Mouse (Mus musculus) MEL (cell line): ENCODE measurements at regions not wholly inside any gene's neighbourhood (a gene's known extent, or its start where the extent isn't known, plus 50 kb on each side); places are given as distances from the start of the nearest gene placed in this dataset.

Experiments used
- DNase-seq: peaks from one replicate; pipeline ENCODE4 v3.0.0; 2011; ENCODE audit warnings: low read depth, low spot score
- H3K27ac ChIP-seq: 2 replicates; pipeline ENCODE4 v1.5.1; 2012; ENCODE audit warnings: low read depth, mild to moderate bottlenecking, control low read depth, low read length, moderate library complexity; ENCODE audit not compliant: control insufficient read depth
- H3K27me3 ChIP-seq, 2 experiments: fragments of 150-350 bp in 1 of 2; sonication (generic) in 1 of 2; 2 replicates each; pipeline ENCODE4 v1.6.1; 2012; ENCODE audit warnings: low read length in 2 of 2, mild to moderate bottlenecking in 2 of 2, improper control_type of control experiment in 1 of 2, moderate library complexity in 1 of 2; ENCODE audit not compliant: insufficient read depth in 2 of 2, control insufficient read depth in 1 of 2
- H3K36me3 ChIP-seq, 2 experiments: 2 replicates each; pipeline ENCODE4 v1.6.1; 2012 to 2014; ENCODE audit warnings: low read length in 2 of 2, improper control_type of control experiment in 1 of 2, inconsistent platforms in 1 of 2, mild to moderate bottlenecking in 1 of 2; ENCODE audit not compliant: insufficient read depth in 2 of 2, control insufficient read depth in 1 of 2
- H3K4me1 ChIP-seq, 2 experiments: fragments of 150-350 bp in 1 of 2; sonication (generic) in 1 of 2; 2 replicates each; pipeline ENCODE4 v1.6.1; 2012; ENCODE audit warnings: low read length in 2 of 2, improper control_type of control experiment in 1 of 2, mild to moderate bottlenecking in 1 of 2; ENCODE audit not compliant: insufficient read depth in 2 of 2, control insufficient read depth in 1 of 2
- H3K4me3 ChIP-seq, 2 experiments: fragments of 150-350 bp in 1 of 2; sonication (generic) in 1 of 2; 2 replicates each; pipeline ENCODE4 v1.5.1; 2012; ENCODE audit warnings: low read depth in 2 of 2, low read length in 2 of 2, mild to moderate bottlenecking in 2 of 2, moderate library complexity in 2 of 2, control low read depth in 1 of 2, improper control_type of control experiment in 1 of 2; ENCODE audit not compliant: control insufficient read depth in 1 of 2, insufficient read depth in 1 of 2
- H3K79me2 ChIP-seq: 2 replicates; pipeline ENCODE4 v1.6.1; 2012; ENCODE audit warnings: mild to moderate bottlenecking, low read length, moderate library complexity; ENCODE audit not compliant: control insufficient read depth, poor library complexity, insufficient read depth
- H3K9ac ChIP-seq: 2 replicates; pipeline ENCODE4 v1.6.1; 2012; ENCODE audit warnings: low read depth, mild to moderate bottlenecking, control low read depth, low read length, moderate library complexity; ENCODE audit not compliant: control insufficient read depth, poor library complexity, severe bottlenecking
- H3K9me3 ChIP-seq: fragments of 150-350 bp; sonication (generic); replicated peaks from 2 replicates; pipeline ENCODE4 v1.6.1; 2012; ENCODE audit warnings: mild to moderate bottlenecking, low read length, improper control_type of control experiment, moderate library complexity; ENCODE audit not compliant: insufficient read depth
- BHLHE40 ChIP-seq: IDR thresholded peaks from 2 replicates; pipeline ENCODE4 v1.6.1; 2012; ENCODE audit warnings: low read depth, mild to moderate bottlenecking, inconsistent platforms, low read length, improper control_type of control experiment, borderline replicate concordance
- CHD2 ChIP-seq: IDR thresholded peaks from 2 replicates; pipeline ENCODE4 v1.6.1; 2011; ENCODE audit warnings: low read length, improper control_type of control experiment
- ELF1 ChIP-seq: IDR thresholded peaks from 2 replicates; pipeline ENCODE4 v1.6.1; 2014; ENCODE audit warnings: low read depth, mild to moderate bottlenecking, inconsistent platforms, low read length, improper control_type of control experiment, moderate library complexity
- EP300 ChIP-seq, 2 experiments: IDR thresholded peaks; 2 replicates each; pipeline ENCODE4 v1.6.1; 2011; ENCODE audit warnings: improper control_type of control experiment in 2 of 2, low read length in 2 of 2, low read depth in 1 of 2, mild to moderate bottlenecking in 1 of 2
- ETS1 ChIP-seq: IDR thresholded peaks from 2 replicates; pipeline ENCODE4 v1.6.1; 2012; ENCODE audit warnings: low read depth, mild to moderate bottlenecking, inconsistent platforms, low read length, improper control_type of control experiment, moderate library complexity
- GABPA ChIP-seq: IDR thresholded peaks from 2 replicates; pipeline ENCODE4 v1.6.1; 2012; ENCODE audit warnings: low read depth, mild to moderate bottlenecking, inconsistent platforms, low read length, improper control_type of control experiment, moderate library complexity
- GATA1 ChIP-seq: IDR thresholded peaks from 2 replicates; pipeline ENCODE4 v1.6.1; 2011; ENCODE audit warnings: low read depth, low read length, improper control_type of control experiment
- HCFC1 ChIP-seq: IDR thresholded peaks from 2 replicates; pipeline ENCODE4 v1.6.1; 2012; ENCODE audit warnings: low read depth, mild to moderate bottlenecking, inconsistent platforms, low read length, improper control_type of control experiment, moderate library complexity
- KAT2A ChIP-seq: conservative IDR thresholded peaks from 2 replicates; pipeline ENCODE4 v1.6.1; 2012; ENCODE audit warnings: low read depth, low read length, improper control_type of control experiment, inconsistent platforms
- MAFK ChIP-seq: IDR thresholded peaks from 2 replicates; pipeline ENCODE4 v1.6.1; 2011; ENCODE audit warnings: low read depth, mild to moderate bottlenecking, low read length, improper control_type of control experiment, borderline replicate concordance
- MAX ChIP-seq: IDR thresholded peaks from 2 replicates; pipeline ENCODE4 v1.6.1; 2011; ENCODE audit warnings: low read length, improper control_type of control experiment
- MAZ ChIP-seq: IDR thresholded peaks from 2 replicates; pipeline ENCODE4 v1.6.1; 2012; ENCODE audit warnings: low read depth, mild to moderate bottlenecking, inconsistent platforms, low read length, improper control_type of control experiment
- MXI1 ChIP-seq: IDR thresholded peaks from 2 replicates; pipeline ENCODE4 v1.6.1; 2011; ENCODE audit warnings: mild to moderate bottlenecking, low read depth, low read length, improper control_type of control experiment
- MYB ChIP-seq: IDR thresholded peaks from 2 replicates; pipeline ENCODE4 v1.6.1; 2011; ENCODE audit warnings: mild to moderate bottlenecking, low read depth, low read length, improper control_type of control experiment
- MYC ChIP-seq: IDR thresholded peaks from 2 replicates; pipeline ENCODE4 v1.6.1; 2011; ENCODE audit warnings: low read depth, mild to moderate bottlenecking, low read length, improper control_type of control experiment, moderate library complexity
- POLR2A ChIP-seq, 2 experiments: IDR thresholded peaks; 2 replicates each; pipeline ENCODE4 v1.6.1; 2011 to 2012; ENCODE audit warnings: low read length in 2 of 2, mild to moderate bottlenecking in 2 of 2, control low read depth in 1 of 2, improper control_type of control experiment in 1 of 2, low read depth in 1 of 2, moderate library complexity in 1 of 2; ENCODE audit not compliant: control insufficient read depth in 1 of 2, insufficient read depth in 1 of 2, poor library complexity in 1 of 2
- POLR2AphosphoS2 ChIP-seq: IDR thresholded peaks from 2 replicates; pipeline ENCODE4 v1.6.1; 2011; ENCODE audit warnings: low read length, improper control_type of control experiment
- POLR2AphosphoS5 ChIP-seq: IDR thresholded peaks from 2 replicates; pipeline ENCODE4 v1.6.1; 2012; ENCODE audit warnings: low read depth, borderline replicate concordance, mild to moderate bottlenecking, inconsistent platforms, low read length, moderate library complexity, mixed read lengths
- RCOR1 ChIP-seq: IDR thresholded peaks from 2 replicates; pipeline ENCODE4 v1.6.1; 2012; ENCODE audit warnings: low read depth, mild to moderate bottlenecking, inconsistent platforms, low read length, improper control_type of control experiment
- SIN3A ChIP-seq: IDR thresholded peaks from 2 replicates; pipeline ENCODE4 v1.6.1; 2012; ENCODE audit warnings: low read length, improper control_type of control experiment, inconsistent platforms
- TAL1 ChIP-seq: IDR thresholded peaks from 2 replicates; pipeline ENCODE4 v1.6.1; 2012; ENCODE audit warnings: mild to moderate bottlenecking, inconsistent platforms, low read length, moderate library complexity, mixed read lengths
- TBP ChIP-seq: IDR thresholded peaks from 2 replicates; pipeline ENCODE4 v1.8.0; 2011; ENCODE audit warnings: low read depth, low read length, improper control_type of control experiment
- TCF12 ChIP-seq: IDR thresholded peaks from 2 replicates; pipeline ENCODE4 v1.6.1; 2014; ENCODE audit warnings: low read depth, mild to moderate bottlenecking, inconsistent platforms, low read length, improper control_type of control experiment, moderate library complexity
- UBTF ChIP-seq: IDR thresholded peaks from 2 replicates; pipeline ENCODE4 v1.6.1; 2012; ENCODE audit warnings: low read depth, mild to moderate bottlenecking, inconsistent platforms, low read length, improper control_type of control experiment, moderate library complexity, borderline replicate concordance; ENCODE audit not compliant: insufficient read depth
- USF1 ChIP-seq: IDR thresholded peaks from 2 replicates; pipeline ENCODE4 v1.6.1; 2014; ENCODE audit warnings: low read depth, mild to moderate bottlenecking, inconsistent platforms, low read length, improper control_type of control experiment, moderate library complexity
- ZC3H11A ChIP-seq: IDR thresholded peaks from 2 replicates; pipeline ENCODE4 v1.6.1; 2012; ENCODE audit warnings: low read depth, mild to moderate bottlenecking, inconsistent platforms, low read length, improper control_type of control experiment
- ZKSCAN1 ChIP-seq: IDR thresholded peaks from 2 replicates; pipeline ENCODE4 v1.6.1; 2012; ENCODE audit warnings: low read depth, mild to moderate bottlenecking, inconsistent platforms, low read length, improper control_type of control experiment, moderate library complexity
- ZMIZ1 ChIP-seq: IDR thresholded peaks from 2 replicates; pipeline ENCODE4 v1.6.1; 2012; ENCODE audit warnings: low read depth, mild to moderate bottlenecking, inconsistent platforms, low read length, improper control_type of control experiment, moderate library complexity

DNA sequence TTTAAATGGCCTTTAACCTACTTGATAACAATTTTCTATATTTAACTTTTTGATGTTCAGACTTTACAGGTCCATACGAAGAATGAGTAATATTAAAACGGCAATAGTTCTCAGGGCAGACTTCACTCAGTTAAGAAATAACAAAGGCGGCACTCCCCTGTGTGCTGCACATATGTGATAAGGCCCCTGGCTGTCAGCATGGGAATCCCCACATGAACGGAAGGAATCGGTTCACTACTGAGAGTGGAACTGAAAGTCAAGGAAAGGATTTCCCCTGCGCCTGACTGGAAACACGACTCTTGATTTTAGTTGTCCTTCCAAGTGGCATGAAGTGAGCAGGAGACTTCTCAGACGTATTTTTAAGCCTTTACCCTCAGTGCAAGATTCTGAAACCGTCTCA lies 210.5 kb upstream of the Klf14 start:
- Histone ChIP-seq H3K27ac (peak overlapping the region; percentile 14; the same call in 1 of the 2 replicates), H3K27me3 (no peaks in the 10 kb centered on the region), H3K9ac (peak overlapping the region; percentile 34; the same call in 1 of the 2 replicates), H3K79me2 (no peaks in the 10 kb centered on the region), H3K9me3 (no peaks in the 10 kb centered on the region), H3K4me3 (peak overlapping the region; percentile 12 to 46; a peak in 3 of 4 replicates), H3K4me1 (peaks cover 4 to 14% of the 10 kb centered on the region in 2 experiments), H3K36me3 (peaks cover 0 to 17% of the 10 kb centered on the region in 2 experiments; a peak in 2 of 4 replicates)
- peak; percentile 94 for TF ChIP-seq TCF12
- TF ChIP-seq GATA1: peak; percentile 94
- TF ChIP-seq ELF1: no peak
- no peak for TF ChIP-seq UBTF
- no peak for TF ChIP-seq POLR2AphosphoS2
- peak; percentile 85 for TF ChIP-seq SIN3A
- TF ChIP-seq TBP: no peak
- no peak for TF ChIP-seq ZC3H11A
- TF ChIP-seq MAX: peak; percentile 25; the same call in 1 of the 2 replicates
- TF ChIP-seq TAL1: peak; percentile 89
- TF ChIP-seq MXI1: peak; percentile 66; the same call in 1 of the 2 replicates
- TF ChIP-seq BHLHE40: peak; percentile 45; the same call in 1 of the 2 replicates
- peak; percentile 80; the same call in 1 of the 2 replicates for TF ChIP-seq ETS1
- peak; percentile 99 for TF ChIP-seq RCOR1
- TF ChIP-seq MYC: 0 out of 2 replicates have a peak, but pooled peaks have one; percentile 19
- TF ChIP-seq HCFC1: peak; percentile 45; the same call in 1 of the 2 replicates
- peak; percentile 81 to 92 for TF ChIP-seq EP300 (IDR thresholded peaks at IDR 0.05; ENCODE audit: low read depth in 1 of 2, low read length in 2 of 2)
- TF ChIP-seq MYB: no peak
- no peak for TF ChIP-seq MAFK
- DNase-seq: peak; percentile 87

DNA sequence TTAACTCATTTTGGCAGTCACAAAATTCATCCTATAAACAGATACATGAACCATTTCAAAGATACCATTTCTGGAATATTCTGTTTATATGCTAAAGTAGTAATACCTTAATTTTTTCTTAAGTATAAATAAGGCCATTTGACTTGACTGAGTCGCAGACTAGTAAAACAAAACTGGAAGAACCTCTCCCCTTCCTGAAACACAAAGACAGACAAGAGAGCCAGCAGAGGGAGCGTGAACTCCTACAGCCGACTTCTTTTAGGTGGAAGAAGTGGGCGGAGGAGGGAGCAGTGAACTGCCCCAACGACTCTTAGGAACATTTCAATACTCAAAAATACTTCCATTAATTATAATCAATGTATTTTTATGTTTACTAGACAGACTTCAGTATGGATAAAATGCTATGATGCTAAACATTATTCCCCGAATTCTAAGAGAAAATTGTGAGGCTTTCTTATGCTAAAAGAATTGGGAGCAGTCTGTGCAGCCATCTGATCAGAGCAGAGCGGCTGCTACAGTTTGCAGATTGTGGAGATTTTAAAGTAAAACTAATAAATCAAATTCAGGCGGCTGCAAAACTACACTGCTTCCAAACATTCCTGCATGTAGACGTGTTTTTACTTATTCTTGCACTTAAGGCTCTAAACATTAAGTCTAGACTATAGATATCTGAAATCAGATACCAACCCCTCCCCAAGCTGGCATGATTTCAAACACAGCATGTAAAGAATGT lies 211.2 kb upstream of the Klf14 start:
- Histone ChIP-seq H3K27me3 (no peaks in the 10 kb centered on the region), H3K27ac (no peak overlapping the region), H3K9me3 (no peaks in the 10 kb centered on the region), H3K79me2 (no peaks in the 10 kb centered on the region), H3K9ac (no peak overlapping the region), H3K4me1 (peaks cover 4 to 14% of the 10 kb centered on the region in 2 experiments), H3K36me3 (peaks cover 0 to 17% of the 10 kb centered on the region in 2 experiments; a peak in 2 of 4 replicates), H3K4me3 (no peak overlapping the region; a peak in 1 of 4 replicates)
- TF ChIP-seq SIN3A (no peak), EP300 (IDR thresholded peaks at IDR 0.05; ENCODE audit: low read depth in 1 of 2, low read length in 2 of 2) (no peak), POLR2AphosphoS5 (no peak), GATA1 (no peak), ZKSCAN1 (no peak), CHD2 (no peak), MXI1 (no peak), USF1 (no peak), POLR2A (IDR thresholded peaks at IDR 0.05; ENCODE audit: control insufficient read depth in 1 of 2, insufficient read depth in 1 of 2, low read depth in 1 of 2, low read length in 2 of 2, poor library complexity in 1 of 2) (no peak), MYB (no peak), ETS1 (no peak), GABPA (no peak), MYC (no peak), KAT2A (no peak), MAZ (no peak), ZMIZ1 (no peak)
- peak; percentile 8 for DNase-seq
